Mouse (Mus musculus) limb, embryonic 11.5 days (tissue): ENCODE measurements around the gene Nat8f3. TPM values are rescaled to one million over a fixed set of nuclear protein-coding genes. Genes with fewer than 3 reads are reported as not detected.
"Not testable (repeated sequence)": the region's sequence is repeated elsewhere in the genome, so short reads cannot be mapped to it uniquely, and the experiment has no call there.

ENCODE experiments used
- ATAC-seq: fragments of 200-750 bp; cut with Nextera tagmentation; 2 replicates; pipeline ENCODE4 v1.8.0; 2017; ENCODE audit warnings: low read depth; ENCODE audit not compliant: insufficient number of reproducible peaks, low FRiP score, low TSS enrichment
- DNase-seq: peaks from one replicate; pipeline ENCODE4 v3.0.0-alpha.2; 2015; ENCODE audit warnings: low spot score
- H3K27ac ChIP-seq: fragments of 300-500 bp; sonication (generic); replicated peaks from 2 replicates; pipeline ENCODE4 v1.5.1; 2014; ENCODE audit warnings: low read depth, mild to moderate bottlenecking, low read length
- H3K27me3 ChIP-seq: fragments of 300-500 bp; sonication (generic); 2 replicates; pipeline ENCODE4 v1.6.1; 2014; ENCODE audit warnings: mild to moderate bottlenecking, low read length, mixed read lengths; ENCODE audit not compliant: control insufficient read depth, insufficient read depth
- H3K36me3 ChIP-seq: fragments of 300-500 bp; sonication (generic); 2 replicates; pipeline ENCODE4 v1.6.1; 2014; ENCODE audit warnings: mild to moderate bottlenecking, low read length, moderate library complexity, mixed read lengths; ENCODE audit not compliant: control insufficient read depth, insufficient read depth
- H3K4me1 ChIP-seq: fragments of 300-500 bp; sonication (generic); 2 replicates; pipeline ENCODE4 v1.6.1; 2014; ENCODE audit warnings: low read length, mixed read lengths; ENCODE audit not compliant: control insufficient read depth, insufficient read depth
- H3K4me2 ChIP-seq: fragments of 300-500 bp; sonication (generic); 2 replicates; pipeline ENCODE4 v1.6.1; 2014; ENCODE audit warnings: low read depth, mild to moderate bottlenecking, moderate library complexity; ENCODE audit not compliant: severe bottlenecking
- H3K4me3 ChIP-seq: fragments of 300-500 bp; sonication (generic); 2 replicates; pipeline ENCODE4 v1.5.1; 2014; ENCODE audit warnings: low read depth, low read length
- H3K9ac ChIP-seq: fragments of 300-500 bp; sonication (generic); 2 replicates; pipeline ENCODE4 v1.6.1; 2014; ENCODE audit warnings: mild to moderate bottlenecking, low read length
- H3K9me3 ChIP-seq: fragments of 300-500 bp; sonication (generic); 2 replicates; pipeline ENCODE4 v1.6.1; 2016; ENCODE audit warnings: low read length; ENCODE audit not compliant: control insufficient read depth
- WGBS: fragments of 180-500 bp; shearing (Covaris S2); extraction: QIAGEN DNeasy Blood & Tissue Kit; methylation state at CpG from one replicate; pipeline ENCODE4 v1.1.7; 2014; 5-methylcytosine and 5-hydroxymethylcytosine counted together
- polyA plus RNA-seq: library from polyadenylated mRNA; unstranded; fragments of >200 nt; fragmentation: Nextera tagmentation; extraction: Ambion mirVana; gene quantifications from 2 replicates; pipeline ENCODE4 v1.2.1, GENCODE M21; 2014

Gene Nat8f3
- polyA plus RNA-seq, result 0.21 TPM in 1 of 2 replicates, not detected in the other

- not testable (repeated sequence) for H3K27me3 ChIP-seq, H3K4me3 ChIP-seq, H3K36me3 ChIP-seq, H3K4me1 ChIP-seq, H3K27ac ChIP-seq, H3K4me2 ChIP-seq, ATAC-seq, H3K9me3 ChIP-seq, H3K9ac ChIP-seq
- 74% methylated on average over 13 of the region's 13 CpGs for WGBS
- DNase-seq, result peak; percentile 20
Observed at GRCm38 (mm10) chr6:85765532-85765931, at the start of gene Nat8f3. Gene Nat8f3, minus strand, starts transcription at chr6:85765754.

- no peak overlapping the region for H3K4me2 ChIP-seq
- no peak overlapping the region for H3K4me3 ChIP-seq
- DNase-seq (no peak), ATAC-seq (no peak)
- no peaks in the 10 kb centered on the region for H3K9me3 ChIP-seq
- no peak overlapping the region for H3K27ac ChIP-seq
- no peak overlapping the region for H3K9ac ChIP-seq
- no peaks in the 10 kb centered on the region for H3K36me3 ChIP-seq
- H3K27me3 ChIP-seq, result no peaks in the 10 kb centered on the region
- 87% methylated on average over 2 of the region's 2 CpGs for WGBS
- no peaks in the 10 kb centered on the region for H3K4me1 ChIP-seq
Observed at GRCm38 (mm10) chr6:85813339-85813738, 47.8 kb upstream of the Nat8f3 start.

- H3K9me3 ChIP-seq, H3K4me3 ChIP-seq, H3K4me2 ChIP-seq, H3K9ac ChIP-seq, DNase-seq, ATAC-seq, H3K36me3 ChIP-seq, H3K27me3 ChIP-seq, H3K4me1 ChIP-seq, H3K27ac ChIP-seq: not testable (repeated sequence)
- WGBS, result 39% methylated on average over 3 of the region's 3 CpGs
Observed at GRCm38 (mm10) chr6:85810942-85811537, 45.5 kb upstream of the Nat8f3 start.

- not testable (repeated sequence) for H3K4me3 ChIP-seq, H3K36me3 ChIP-seq, H3K27ac ChIP-seq, H3K4me1 ChIP-seq, H3K9ac ChIP-seq, ATAC-seq, DNase-seq, H3K4me2 ChIP-seq, H3K9me3 ChIP-seq, H3K27me3 ChIP-seq
- WGBS, result 90% methylated on average over 2 of the region's 3 CpGs
Observed at GRCm38 (mm10) chr6:85810514-85810913, 45.0 kb upstream of the Nat8f3 start.

GRCm38 (mm10) chr6:85809784-85810183 is 44.2 kb upstream of the Nat8f3 start:
- 97% methylated on average over 2 of the region's 3 CpGs for WGBS
- not testable (repeated sequence) for H3K36me3 ChIP-seq, H3K4me3 ChIP-seq, H3K9ac ChIP-seq, H3K27ac ChIP-seq, H3K4me1 ChIP-seq, H3K9me3 ChIP-seq, DNase-seq, ATAC-seq, H3K27me3 ChIP-seq, H3K4me2 ChIP-seq

- H3K4me3 ChIP-seq, H3K4me2 ChIP-seq, ATAC-seq, H3K9ac ChIP-seq, H3K9me3 ChIP-seq, H3K4me1 ChIP-seq, H3K36me3 ChIP-seq, H3K27me3 ChIP-seq, DNase-seq, H3K27ac ChIP-seq: not testable (repeated sequence)
- WGBS, result 71% methylated on average over 4 of the region's 5 CpGs
Observed at GRCm38 (mm10) chr6:85803180-85803579, 37.6 kb upstream of the Nat8f3 start.

GRCm38 (mm10) chr6:85763127-85764070 is 2.2 kb downstream of the Nat8f3 start:
- H3K9ac ChIP-seq, H3K4me3 ChIP-seq, H3K4me2 ChIP-seq, H3K36me3 ChIP-seq, H3K27ac ChIP-seq, H3K9me3 ChIP-seq, DNase-seq, H3K4me1 ChIP-seq, H3K27me3 ChIP-seq, ATAC-seq: not testable (repeated sequence)
- 82% methylated on average over 5 of the region's 6 CpGs for WGBS

- not testable (repeated sequence) for H3K27me3 ChIP-seq, H3K4me3 ChIP-seq, H3K36me3 ChIP-seq, DNase-seq, H3K27ac ChIP-seq, ATAC-seq, H3K4me1 ChIP-seq, H3K9ac ChIP-seq, H3K4me2 ChIP-seq, H3K9me3 ChIP-seq
- 93% methylated on average over 1 of the region's 2 CpGs for WGBS
Observed at GRCm38 (mm10) chr6:85762678-85763077, 2.9 kb downstream of the Nat8f3 start.
